Mouse (Mus musculus): ENCODE measurements at regions not wholly inside any gene's neighbourhood (a gene's known extent, or its start where the extent isn't known, plus 50 kb on each side); places are given as distances from the start of the nearest gene placed in this dataset.

DNA sequence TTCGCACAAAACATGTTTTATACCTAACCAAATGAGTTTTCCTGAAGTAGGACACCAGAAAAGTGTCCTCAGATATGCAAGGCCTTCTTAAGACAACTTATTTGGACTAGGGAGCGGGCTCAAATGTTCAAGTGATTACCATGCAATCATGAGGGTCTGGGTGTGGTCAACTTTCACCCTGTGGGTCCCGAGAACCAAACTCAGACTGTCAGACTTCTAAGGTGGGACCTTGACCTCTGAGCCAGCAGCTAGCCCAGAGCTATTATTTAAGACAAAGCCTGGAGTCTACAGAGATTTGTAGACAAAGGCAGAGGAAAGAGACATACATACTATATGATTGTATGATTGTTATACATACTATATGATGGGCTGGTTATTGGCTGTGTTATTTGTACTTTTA, 62.5 kb downstream of the Snrpe start:
- Histone ChIP-seq H3K27me3 (ENCODE audit: control insufficient read depth in 1 of 2, insufficient read depth in 2 of 2, low read length in 2 of 2) (peaks cover 6 to 8% of the 10 kb centered on the region in 2 experiments), H3K27ac (ENCODE audit: control insufficient read depth, low read depth, low read length) (no peak overlapping the region), H3K36me3 (ENCODE audit: control insufficient read depth in 1 of 2, insufficient read depth in 2 of 2, low read length in 2 of 2) (no peaks in the 10 kb centered on the region), H3K9me3 (replicated peaks; ENCODE audit: insufficient read depth, low read length) (no peaks in the 10 kb centered on the region), H3K4me1 (ENCODE audit: control insufficient read depth in 1 of 2, insufficient read depth in 2 of 2, low read length in 2 of 2) (no peaks in the 10 kb centered on the region), H3K9ac (ENCODE audit: control insufficient read depth, low read depth, low read length, poor library complexity, severe bottlenecking) (no peak overlapping the region), H3K4me3 (ENCODE audit: control insufficient read depth in 1 of 2, insufficient read depth in 1 of 2, low read depth in 2 of 2, low read length in 2 of 2) (no peak overlapping the region), H3K79me2 (ENCODE audit: control insufficient read depth, insufficient read depth, low read length, poor library complexity) (no peaks in the 10 kb centered on the region)
- TF ChIP-seq ETS1 (IDR thresholded peaks at IDR 0.05; ENCODE audit: low read depth, low read length): no peak
- TF ChIP-seq POLR2AphosphoS2 (IDR thresholded peaks at IDR 0.05; ENCODE audit: low read length): no peak
- TF ChIP-seq BHLHE40 (IDR thresholded peaks at IDR 0.05; ENCODE audit: borderline replicate concordance, low read depth, low read length): no peak
- TF ChIP-seq CTCF (IDR thresholded peaks at IDR 0.05 in 2 of 3, conservative IDR thresholded peaks at IDR 0.05 in 1 of 3; ENCODE audit: control insufficient read depth in 1 of 3, insufficient read depth in 1 of 3, low read depth in 2 of 3, low read length in 3 of 3, poor library complexity in 1 of 3, severe bottlenecking in 1 of 3): no peak
- TF ChIP-seq CHD2 (IDR thresholded peaks at IDR 0.05; ENCODE audit: low read length): no peak
- no peak for TF ChIP-seq RCOR1 (IDR thresholded peaks at IDR 0.05; ENCODE audit: low read depth, low read length)
- no peak for TF ChIP-seq SMC3 (IDR thresholded peaks at IDR 0.05; ENCODE audit: low read depth, low read length)
- no peak for TF ChIP-seq TBP (IDR thresholded peaks at IDR 0.05; ENCODE audit: low read depth, low read length)
- no peak for TF ChIP-seq NELFE (IDR thresholded peaks at IDR 0.05; ENCODE audit: low read depth, low read length)
- TF ChIP-seq POLR2A (IDR thresholded peaks at IDR 0.05; ENCODE audit: control insufficient read depth in 1 of 2, insufficient read depth in 1 of 2, low read depth in 1 of 2, low read length in 2 of 2, poor library complexity in 1 of 2): no peak
- no peak for DNase-seq (ENCODE audit: low read depth, low spot score)

DNA sequence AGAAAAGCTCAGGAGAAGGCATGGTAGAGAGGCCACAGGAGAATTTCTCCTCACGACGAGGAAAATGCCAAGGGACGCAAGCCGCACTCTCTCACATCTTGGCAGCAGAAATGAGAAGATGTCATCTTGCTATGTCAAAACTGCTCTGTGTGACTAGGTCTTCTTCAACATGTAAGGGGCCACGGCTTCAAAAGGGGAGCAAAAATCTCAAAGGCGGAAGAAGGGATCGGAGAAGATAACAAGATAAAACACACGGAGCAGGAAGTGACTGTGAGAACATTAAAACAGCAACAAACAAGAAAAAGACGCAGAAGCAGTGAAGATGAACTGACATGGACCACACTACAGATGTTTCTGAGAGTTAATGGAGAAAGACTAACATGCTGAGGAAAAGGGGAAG, 65.1 kb downstream of the Snrpe start:
- no peak overlapping the region for H3K4me3 ChIP-seq (ENCODE audit: control insufficient read depth in 1 of 2, insufficient read depth in 1 of 2, low read depth in 2 of 2, low read length in 2 of 2)
- peaks cover 5 to 8% of the 10 kb centered on the region in 2 experiments for H3K27me3 ChIP-seq (ENCODE audit: control insufficient read depth in 1 of 2, insufficient read depth in 2 of 2, low read length in 2 of 2)
- H3K79me2 ChIP-seq (ENCODE audit: control insufficient read depth, insufficient read depth, low read length, poor library complexity): no peaks in the 10 kb centered on the region
- no peaks in the 10 kb centered on the region for H3K4me1 ChIP-seq (ENCODE audit: control insufficient read depth in 1 of 2, insufficient read depth in 2 of 2, low read length in 2 of 2)
- H3K9ac ChIP-seq (ENCODE audit: control insufficient read depth, low read depth, low read length, poor library complexity, severe bottlenecking): no peak overlapping the region
- TF ChIP-seq POLR2A (IDR thresholded peaks at IDR 0.05; ENCODE audit: control insufficient read depth in 1 of 2, insufficient read depth in 1 of 2, low read depth in 1 of 2, low read length in 2 of 2, poor library complexity in 1 of 2) (no peak), MYC (IDR thresholded peaks at IDR 0.05; ENCODE audit: low read depth, low read length) (no peak), MAZ (IDR thresholded peaks at IDR 0.05; ENCODE audit: low read depth, low read length) (no peak), TCF12 (IDR thresholded peaks at IDR 0.05; ENCODE audit: low read depth, low read length) (no peak), BHLHE40 (IDR thresholded peaks at IDR 0.05; ENCODE audit: borderline replicate concordance, low read depth, low read length) (no peak), ZKSCAN1 (IDR thresholded peaks at IDR 0.05; ENCODE audit: low read depth, low read length) (no peak), ELF1 (IDR thresholded peaks at IDR 0.05; ENCODE audit: low read depth, low read length) (no peak), POLR2AphosphoS2 (IDR thresholded peaks at IDR 0.05; ENCODE audit: low read length) (no peak)
- no peaks in the 10 kb centered on the region for H3K36me3 ChIP-seq (ENCODE audit: control insufficient read depth in 1 of 2, insufficient read depth in 2 of 2, low read length in 2 of 2)
- no peak for DNase-seq (ENCODE audit: low read depth, low spot score)
- H3K9me3 ChIP-seq (replicated peaks; ENCODE audit: insufficient read depth, low read length): no peaks in the 10 kb centered on the region
- H3K27ac ChIP-seq (ENCODE audit: control insufficient read depth, low read depth, low read length): no peak overlapping the region

DNA sequence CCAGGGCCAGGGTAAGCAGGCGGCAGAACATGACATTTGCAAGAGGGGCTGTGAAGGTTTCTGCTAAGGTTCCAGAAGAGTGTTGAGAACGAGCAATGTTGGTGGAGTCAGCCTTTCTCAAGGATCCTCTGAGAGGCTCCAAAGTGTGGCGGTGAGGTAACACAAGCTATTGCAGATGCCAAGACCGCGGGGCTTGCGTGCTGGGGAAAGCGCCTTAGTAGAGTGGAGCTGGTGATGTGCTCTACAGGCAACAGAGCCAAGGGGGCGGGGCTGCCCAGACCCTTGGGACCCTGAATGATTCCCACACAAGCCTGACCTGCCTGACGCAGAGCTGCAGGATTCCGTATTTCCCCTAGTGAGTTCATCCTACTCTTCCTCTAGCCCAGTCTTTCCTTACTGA, 66.3 kb downstream of the Snrpe start:
- Histone ChIP-seq H3K9ac (ENCODE audit: control insufficient read depth, low read depth, low read length, poor library complexity, severe bottlenecking) (no peak overlapping the region), H3K79me2 (ENCODE audit: control insufficient read depth, insufficient read depth, low read length, poor library complexity) (no peaks in the 10 kb centered on the region), H3K9me3 (replicated peaks; ENCODE audit: insufficient read depth, low read length) (no peaks in the 10 kb centered on the region), H3K4me3 (ENCODE audit: control insufficient read depth in 1 of 2, insufficient read depth in 1 of 2, low read depth in 2 of 2, low read length in 2 of 2) (no peak overlapping the region), H3K4me1 (ENCODE audit: control insufficient read depth in 1 of 2, insufficient read depth in 2 of 2, low read length in 2 of 2) (no peaks in the 10 kb centered on the region), H3K36me3 (ENCODE audit: control insufficient read depth in 1 of 2, insufficient read depth in 2 of 2, low read length in 2 of 2) (no peaks in the 10 kb centered on the region), H3K27me3 (ENCODE audit: control insufficient read depth in 1 of 2, insufficient read depth in 2 of 2, low read length in 2 of 2) (peaks cover 3 to 8% of the 10 kb centered on the region in 2 experiments), H3K27ac (ENCODE audit: control insufficient read depth, low read depth, low read length) (no peak overlapping the region)
- TF ChIP-seq MYC (IDR thresholded peaks at IDR 0.05; ENCODE audit: low read depth, low read length) (no peak), E2F4 (IDR thresholded peaks at IDR 0.05; ENCODE audit: borderline replicate concordance, low read depth, low read length) (no peak), KAT2A (conservative IDR thresholded peaks at IDR 0.05; ENCODE audit: low read depth, low read length) (no peak), ELF1 (IDR thresholded peaks at IDR 0.05; ENCODE audit: low read depth, low read length) (no peak), CTCF (IDR thresholded peaks at IDR 0.05 in 2 of 3, conservative IDR thresholded peaks at IDR 0.05 in 1 of 3; ENCODE audit: control insufficient read depth in 1 of 3, insufficient read depth in 1 of 3, low read depth in 2 of 3, low read length in 3 of 3, poor library complexity in 1 of 3, severe bottlenecking in 1 of 3) (no peak), TBP (IDR thresholded peaks at IDR 0.05; ENCODE audit: low read depth, low read length) (no peak), USF1 (IDR thresholded peaks at IDR 0.05; ENCODE audit: low read depth, low read length) (no peak)
- no peak for DNase-seq (ENCODE audit: low read depth, low spot score)
